Mouse (Mus musculus): ENCODE data around the gene Pibf1.

- no peak for TF ChIP-seq CTCF (conservative IDR thresholded peaks at IDR 0.05; ENCODE audit: low read length)
- no peak for TF ChIP-seq POU5F1 (IDR thresholded peaks at IDR 0.05; ENCODE audit: borderline replicate concordance, low read length)
- no peak for TF ChIP-seq NANOG (IDR thresholded peaks at IDR 0.05; ENCODE audit: borderline replicate concordance, low read length)
These were observed 40.8 kb downstream of the Pibf1 start for GRCm38 (mm10) chr14:99140036-99140435.
